Mouse (Mus musculus): ENCODE results near the gene Vma21-ps. TPM values are rescaled to one million over a fixed set of nuclear protein-coding genes. Genes with fewer than 3 reads are reported as not detected.
"Not testable (repeated sequence)": the region's sequence is repeated elsewhere in the genome, so short reads cannot be mapped to it uniquely, and the experiment has no call there.

Vma21-ps gene
- polyA plus RNA-seq (2015; fragmentation: Nextera tagmentation; extraction: Ambion mirVana): 1.9 TPM in 2 replicates

DNA sequence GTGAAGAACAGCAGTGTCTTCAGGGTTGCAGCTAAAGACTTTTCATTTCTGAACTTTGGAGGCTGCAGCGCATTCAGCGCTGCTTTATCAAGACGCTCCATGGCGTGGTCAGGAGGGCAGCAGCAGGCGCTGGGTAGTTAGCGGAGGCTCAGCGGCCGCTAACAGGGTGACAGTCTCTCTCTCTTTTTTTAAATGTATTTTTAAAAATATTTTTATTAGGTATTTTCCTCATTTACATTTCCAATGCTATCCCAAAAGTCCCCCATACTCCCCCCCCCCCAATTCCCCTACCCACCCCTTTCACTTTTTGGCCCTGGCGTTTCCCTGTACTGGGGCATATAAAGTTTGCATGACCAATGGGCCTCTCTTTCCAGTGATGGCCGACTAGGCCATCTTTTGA, at the start of gene Vma21-ps:
TSS of gene Vma21-ps (minus strand) at position 101 of the 400 bp plus-strand sequence.
- not testable (repeated sequence) for H3K27ac ChIP-seq; H3K4me3 ChIP-seq; ATAC-seq (ENCODE audit: borderline replicate concordance, extremely low read depth, low FRiP score, low TSS enrichment); H3K27me3 ChIP-seq; H3K36me3 ChIP-seq; H3K4me2 ChIP-seq; H3K9ac ChIP-seq; H3K4me1 ChIP-seq; H3K9me3 ChIP-seq
- 97% methylated on average over 10 of the region's 10 CpGs for WGBS

DNA sequence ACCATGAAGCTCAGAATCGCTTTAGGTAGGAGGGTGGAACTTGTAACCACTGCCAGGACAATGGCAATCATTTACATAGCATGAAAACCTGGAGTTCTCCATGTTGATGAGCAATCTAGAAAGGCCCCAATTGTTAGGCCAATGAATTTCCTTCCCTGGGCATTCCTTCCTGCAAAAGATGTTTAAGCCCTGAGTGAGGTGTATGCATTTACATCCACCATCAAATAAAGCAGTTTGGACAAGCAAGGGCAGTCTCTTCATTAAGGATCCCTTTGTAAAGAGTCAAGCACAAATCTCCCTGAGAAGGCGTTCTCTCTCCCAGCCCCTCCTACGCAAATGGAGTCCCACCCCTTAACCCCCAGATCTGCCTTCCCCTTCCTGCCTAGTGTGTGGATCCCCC, 46.0 kb upstream of the Vma21-ps start:
- H3K4me2 ChIP-seq: no peak overlapping the region
- H3K27me3 ChIP-seq: no peaks in the 10 kb centered on the region
- WGBS: 85% methylated on average over 3 of the region's 3 CpGs
- H3K36me3 ChIP-seq: no peaks in the 10 kb centered on the region
- no peak for ATAC-seq (ENCODE audit: borderline replicate concordance, extremely low read depth, low FRiP score, low TSS enrichment)
- H3K9ac ChIP-seq: no peak overlapping the region
- H3K9me3 ChIP-seq: no peaks in the 10 kb centered on the region
- H3K27ac ChIP-seq: no peak overlapping the region
- H3K4me3 ChIP-seq: no peak overlapping the region
- no peaks in the 10 kb centered on the region for H3K4me1 ChIP-seq

GRCm38 (mm10) chr4:52530636-52531035, 33.6 kb upstream of the Vma21-ps start:
- Histone ChIP-seq H3K27me3 (no peaks in the 10 kb centered on the region), H3K9me3 (no peaks in the 10 kb centered on the region), H3K9ac (no peak overlapping the region), H3K4me2 (no peak overlapping the region), H3K4me1 (no peaks in the 10 kb centered on the region), H3K4me3 (no peak overlapping the region), H3K36me3 (no peaks in the 10 kb centered on the region), H3K27ac (no peak overlapping the region)
- 63% methylated on average over 2 of the region's 2 CpGs for WGBS
- no peak for ATAC-seq (ENCODE audit: borderline replicate concordance, extremely low read depth, low FRiP score, low TSS enrichment)

DNA sequence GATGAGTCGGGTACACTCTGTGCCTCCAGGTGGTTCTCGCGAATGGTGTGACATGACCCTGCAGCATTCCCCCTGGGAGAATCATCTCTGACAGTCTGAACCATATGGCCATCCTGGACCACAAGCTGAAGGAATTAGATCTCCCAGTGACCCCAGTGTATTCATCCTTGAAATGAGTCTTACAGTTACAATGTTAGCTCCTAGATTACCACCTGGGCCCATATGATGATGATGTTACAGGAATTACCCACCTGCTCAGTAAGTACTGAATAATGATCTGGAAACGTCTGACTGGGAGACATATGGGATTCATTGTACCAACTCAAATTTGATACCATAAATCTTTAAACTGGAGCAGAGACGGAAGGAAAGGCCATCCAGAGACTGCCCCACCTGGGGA, 29.4 kb upstream of the Vma21-ps start:
- Histone ChIP-seq H3K4me1 (no peaks in the 10 kb centered on the region), H3K4me3 (no peak overlapping the region), H3K36me3 (no peaks in the 10 kb centered on the region), H3K27me3 (no peaks in the 10 kb centered on the region), H3K9ac (no peak overlapping the region), H3K4me2 (no peak overlapping the region), H3K27ac (no peak overlapping the region), H3K9me3 (no peaks in the 10 kb centered on the region)
- no peak for ATAC-seq (ENCODE audit: borderline replicate concordance, extremely low read depth, low FRiP score, low TSS enrichment)
- WGBS: 75% methylated on average over 5 of the region's 5 CpGs

DNA sequence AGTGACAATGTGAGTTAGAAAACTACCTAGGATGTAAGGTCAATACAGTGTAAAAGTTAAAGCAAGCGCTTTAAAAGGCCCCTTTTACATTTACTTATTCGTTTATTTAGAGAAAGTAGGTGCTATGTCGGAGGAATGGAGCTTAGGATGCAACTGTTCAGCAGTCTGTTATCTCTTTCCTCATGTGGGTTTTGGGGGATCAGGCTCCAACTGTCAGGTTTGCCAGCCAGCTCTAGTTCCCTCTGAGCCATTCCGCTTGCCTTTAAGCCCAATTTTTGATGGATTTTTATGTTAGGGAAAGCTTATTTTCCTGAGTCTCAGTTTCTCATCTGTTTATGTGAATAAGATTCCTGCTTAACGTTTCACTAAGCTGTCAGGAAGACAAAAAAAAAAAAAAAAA, 22.3 kb upstream of the Vma21-ps start:
- H3K36me3 ChIP-seq: no peaks in the 10 kb centered on the region
- no peaks in the 10 kb centered on the region for H3K4me1 ChIP-seq
- no peak overlapping the region for H3K4me3 ChIP-seq
- H3K9ac ChIP-seq: no peak overlapping the region
- no peaks in the 10 kb centered on the region for H3K9me3 ChIP-seq
- no peak overlapping the region for H3K4me2 ChIP-seq
- no peak overlapping the region for H3K27ac ChIP-seq
- WGBS: 63% methylated on average over 5 of the region's 5 CpGs
- H3K27me3 ChIP-seq: no peaks in the 10 kb centered on the region
- no peak for ATAC-seq (ENCODE audit: borderline replicate concordance, extremely low read depth, low FRiP score, low TSS enrichment)

DNA sequence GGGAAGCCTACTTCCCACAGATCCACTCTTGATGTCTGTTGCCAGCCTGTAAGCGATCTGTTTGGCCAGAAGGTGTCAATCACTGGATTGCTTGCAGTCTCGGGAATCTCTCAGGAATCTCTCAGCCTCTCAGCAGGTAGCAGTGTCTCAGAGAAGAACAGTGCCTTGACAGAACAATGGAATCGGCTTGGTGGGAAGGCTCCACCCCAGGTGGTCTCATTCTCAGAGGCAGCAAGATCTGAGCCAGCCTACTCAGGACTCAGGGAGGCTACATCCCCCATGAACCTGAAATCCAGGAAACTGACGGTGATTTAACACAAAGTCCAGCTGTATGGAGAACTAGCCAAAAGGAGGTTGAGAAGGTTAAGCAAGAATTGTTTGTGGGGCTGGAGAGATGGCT, 20.5 kb upstream of the Vma21-ps start:
- ATAC-seq (ENCODE audit: borderline replicate concordance, extremely low read depth, low FRiP score, low TSS enrichment): no peak
- 20% methylated on average over 4 of the region's 4 CpGs for WGBS
- no peak overlapping the region for H3K4me2 ChIP-seq

DNA sequence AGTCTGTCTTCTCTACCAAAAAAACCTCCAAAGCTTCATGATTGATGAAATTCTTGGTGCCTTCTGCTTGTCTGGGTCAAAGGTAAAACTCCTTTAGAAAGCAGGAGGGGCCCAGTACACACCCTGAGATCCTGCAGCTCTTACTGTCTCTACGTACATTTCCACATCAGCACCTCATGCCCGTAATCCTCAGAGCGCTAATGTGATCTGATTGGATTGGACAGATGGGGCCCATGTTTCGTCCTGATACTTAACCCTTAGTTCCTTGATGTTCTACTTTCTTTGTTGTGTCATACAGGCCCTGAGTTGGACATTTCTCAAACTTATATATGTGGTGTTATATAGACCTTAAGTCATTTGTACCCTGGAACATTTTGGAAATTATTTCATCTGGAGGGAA, 9.6 kb downstream of the Vma21-ps start:
- H3K4me3 ChIP-seq: no peak overlapping the region
- H3K4me2 ChIP-seq: no peak overlapping the region
- H3K27ac ChIP-seq: no peak overlapping the region
- no peaks in the 10 kb centered on the region for H3K4me1 ChIP-seq
- WGBS: 91% methylated on average over 4 of the region's 4 CpGs
- ATAC-seq (ENCODE audit: borderline replicate concordance, extremely low read depth, low FRiP score, low TSS enrichment): no peak
- H3K9me3 ChIP-seq: no peaks in the 10 kb centered on the region
- H3K9ac ChIP-seq: no peak overlapping the region
- H3K27me3 ChIP-seq: no peaks in the 10 kb centered on the region
- peaks cover 30% of the 10 kb centered on the region; the same call in 1 of the 2 replicates for H3K36me3 ChIP-seq

More for the DNA sequence above, 20.5 kb upstream of the Vma21-ps start:
- no peaks in the 10 kb centered on the region for H3K27me3 ChIP-seq
- H3K36me3 ChIP-seq: no peaks in the 10 kb centered on the region
- no peaks in the 10 kb centered on the region for H3K9me3 ChIP-seq
- H3K9ac ChIP-seq: no peak overlapping the region
- no peak overlapping the region for H3K27ac ChIP-seq
- no peaks in the 10 kb centered on the region for H3K4me1 ChIP-seq
- no peak overlapping the region for H3K4me3 ChIP-seq

- H3K27ac ChIP-seq: no peak overlapping the region
- peaks cover 51% of the 10 kb centered on the region for H3K36me3 ChIP-seq
- H3K27me3 ChIP-seq: no peaks in the 10 kb centered on the region
- H3K4me1 ChIP-seq: no peaks in the 10 kb centered on the region
- WGBS: 74% methylated on average over 3 of the region's 3 CpGs
- H3K4me2 ChIP-seq: no peak overlapping the region
- H3K9me3 ChIP-seq: no peaks in the 10 kb centered on the region
- H3K4me3 ChIP-seq: no peak overlapping the region
- ATAC-seq (ENCODE audit: borderline replicate concordance, extremely low read depth, low FRiP score, low TSS enrichment): no peak
- H3K9ac ChIP-seq: no peak overlapping the region
Observed at GRCm38 (mm10) chr4:52473431-52473830, 23.6 kb downstream of the Vma21-ps start.

DNA sequence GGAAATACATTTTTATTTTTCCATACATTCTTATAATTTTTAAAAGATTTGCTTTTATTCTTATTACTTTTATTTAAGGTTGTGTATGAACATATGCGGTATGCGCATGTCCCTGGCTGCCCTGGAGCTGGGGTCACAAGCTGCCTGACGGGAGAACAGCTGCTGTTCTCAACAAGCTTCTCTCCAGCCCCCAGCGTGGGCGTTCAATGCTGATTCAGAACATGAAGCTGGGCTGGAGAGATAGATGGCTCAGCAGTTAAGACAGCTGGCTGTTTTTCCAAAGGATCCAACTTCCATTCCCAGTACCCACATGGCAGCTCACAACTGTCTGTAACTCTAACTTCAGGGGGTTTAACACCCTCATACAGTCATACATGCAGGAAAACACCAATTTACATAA, 35.7 kb downstream of the Vma21-ps start:
- 89% methylated on average over 5 of the region's 5 CpGs for WGBS
- Histone ChIP-seq H3K4me3 (no peak overlapping the region), H3K36me3 (peaks cover 42% of the 10 kb centered on the region), H3K4me1 (no peaks in the 10 kb centered on the region), H3K27me3 (no peaks in the 10 kb centered on the region), H3K27ac (no peak overlapping the region), H3K9ac (no peak overlapping the region), H3K4me2 (no peak overlapping the region), H3K9me3 (no peaks in the 10 kb centered on the region)
- ATAC-seq (ENCODE audit: borderline replicate concordance, extremely low read depth, low FRiP score, low TSS enrichment): no peak

- no peaks in the 10 kb centered on the region for H3K4me1 ChIP-seq
- WGBS: 93% methylated on average over 1 of the region's 1 CpGs
- no peak overlapping the region for H3K9ac ChIP-seq
- no peak overlapping the region for H3K4me2 ChIP-seq
- no peak overlapping the region for H3K27ac ChIP-seq
- peaks cover 48% of the 10 kb centered on the region for H3K36me3 ChIP-seq
- no peak for ATAC-seq (ENCODE audit: borderline replicate concordance, extremely low read depth, low FRiP score, low TSS enrichment)
- no peak overlapping the region for H3K4me3 ChIP-seq
- no peaks in the 10 kb centered on the region for H3K27me3 ChIP-seq
- H3K9me3 ChIP-seq: no peaks in the 10 kb centered on the region
Observed at GRCm38 (mm10) chr4:52459726-52460125, 37.3 kb downstream of the Vma21-ps start.

Other genes with a start within 250 kb of the Vma21-ps start
- 218 and 224 TPM in 2 replicates for gene Smc2, start 58.0 kb downstream of the Vma21-ps start, polyA plus RNA-seq (2015; fragmentation: Nextera tagmentation; extraction: Ambion mirVana)
- gene Toporsl, start 99.0 kb upstream of the Vma21-ps start, polyA plus RNA-seq (2015; fragmentation: Nextera tagmentation; extraction: Ambion mirVana): not detected in 2 replicates